Mouse (Mus musculus) intestine, postnatal 0 days (tissue): ENCODE measurements around the gene Dbndd2. TPM values are rescaled to one million over a fixed set of nuclear protein-coding genes. Genes with fewer than 3 reads are reported as not detected.

Source experiments
- ATAC-seq: fragments of 200-750 bp; cut with Nextera tagmentation; 2 replicates; pipeline ENCODE4 v1.8.0; 2017; ENCODE audit warnings: mild to moderate bottlenecking, moderate TSS enrichment, moderate library complexity
- H3K27ac ChIP-seq: fragments of 300-500 bp; sonication (generic); 2 replicates; pipeline ENCODE4 v1.5.1; 2014; ENCODE audit warnings: mild to moderate bottlenecking, low read depth, low read length, moderate library complexity
- H3K27me3 ChIP-seq: fragments of 300-500 bp; sonication (generic); replicated peaks from 2 replicates; pipeline ENCODE4 v1.6.1; 2014; ENCODE audit warnings: low read length, mixed read lengths; ENCODE audit not compliant: control insufficient read depth, insufficient read depth
- H3K36me3 ChIP-seq: fragments of 300-500 bp; sonication (generic); 2 replicates; pipeline ENCODE4 v1.6.1; 2014; ENCODE audit warnings: mild to moderate bottlenecking, moderate library complexity; ENCODE audit not compliant: control insufficient read depth, insufficient read depth
- H3K4me1 ChIP-seq: fragments of 300-500 bp; sonication (generic); replicated peaks from 2 replicates; pipeline ENCODE4 v1.6.1; 2014; ENCODE audit warnings: antibody characterized with exemption, low read length, mixed read lengths; ENCODE audit not compliant: control insufficient read depth, insufficient read depth
- H3K4me2 ChIP-seq: fragments of 300-500 bp; sonication (generic); replicated peaks from 2 replicates; pipeline ENCODE4 v1.6.1; 2014; ENCODE audit warnings: low read depth, mild to moderate bottlenecking, moderate library complexity
- H3K4me3 ChIP-seq: fragments of 300-500 bp; sonication (generic); 2 replicates; pipeline ENCODE4 v1.5.1; 2014; ENCODE audit warnings: low read depth, low read length
- H3K9ac ChIP-seq: fragments of 300-500 bp; sonication (generic); 2 replicates; pipeline ENCODE4 v1.6.1; 2014; ENCODE audit warnings: mild to moderate bottlenecking, low read depth, low read length
- H3K9me3 ChIP-seq: fragments of 300-500 bp; sonication (generic); 2 replicates; pipeline ENCODE4 v1.6.1; 2016; ENCODE audit warnings: mixed run types; ENCODE audit not compliant: control insufficient read depth
- CTCF ChIP-seq: sonication (generic); IDR thresholded peaks from 2 replicates; pipeline ENCODE4 v1.5.1; 2016; ENCODE audit warnings: low read depth, mild to moderate bottlenecking, control low read depth, antibody characterized with exemption, moderate library complexity
- WGBS: fragments of 180-500 bp; shearing (Covaris S2); extraction: QIAGEN DNeasy Blood & Tissue Kit; methylation state at CpG from one replicate; pipeline ENCODE4 v1.1.7; 2014; 5-methylcytosine and 5-hydroxymethylcytosine counted together
- polyA plus RNA-seq: library from polyadenylated mRNA; unstranded; fragments of >200 nt; fragmentation: Nextera tagmentation; extraction: Ambion mirVana; gene quantifications from 2 replicates; pipeline ENCODE4 v1.2.1, GENCODE M21; 2015

Gene Dbndd2
- polyA plus RNA-seq, 1 experiment from 2014 or later: 18.8 TPM

DNA sequence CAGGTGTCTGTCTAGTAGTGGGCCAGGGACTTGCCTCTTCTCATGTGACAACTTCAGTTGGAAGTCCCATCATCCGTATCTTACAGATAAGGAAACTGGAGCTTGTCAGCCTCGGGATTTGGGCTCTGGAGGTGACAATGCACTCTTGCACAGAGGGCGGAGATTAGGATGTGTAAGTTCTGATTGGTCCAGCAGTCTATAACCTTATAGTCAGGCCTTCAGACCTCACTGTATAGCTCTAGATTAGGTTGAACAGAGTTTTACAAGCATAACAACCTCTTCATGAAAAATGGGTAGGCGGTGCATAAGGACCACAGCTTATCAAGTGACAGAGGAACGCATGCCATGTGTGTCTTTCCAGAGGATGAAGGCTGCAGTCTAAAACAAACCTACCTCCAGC, 19.1 kb upstream of the Dbndd2 start:
- WGBS: 71% methylated on average over 5 of the region's 5 CpGs
- ATAC-seq: no peak

DNA sequence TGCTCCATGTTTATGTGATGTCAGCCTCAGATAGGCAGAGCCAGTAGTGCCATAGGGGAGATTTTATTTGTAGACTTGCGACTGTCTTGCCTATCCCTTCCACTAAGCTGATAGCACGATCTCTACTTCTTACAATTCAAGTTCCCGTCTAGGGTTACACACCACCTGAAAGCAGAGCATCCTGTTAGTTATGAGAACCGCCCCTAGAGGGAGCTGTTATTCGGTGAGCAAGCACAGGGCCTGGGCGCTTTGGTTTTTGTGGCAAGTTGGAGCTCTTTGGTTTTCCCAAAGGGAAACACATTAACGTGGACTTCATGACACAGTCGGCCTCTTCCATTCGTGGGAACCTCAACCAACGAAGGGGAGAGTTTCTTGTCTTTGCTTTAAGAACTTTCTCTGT, 15.7 kb upstream of the Dbndd2 start:
- Histone ChIP-seq H3K4me1 (no peaks in the 10 kb centered on the region), H3K4me3 (no peak overlapping the region), H3K27ac (no peak overlapping the region), H3K36me3 (peaks cover 24% of the 10 kb centered on the region), H3K4me2 (no peak overlapping the region), H3K27me3 (no peaks in the 10 kb centered on the region), H3K9me3 (no peaks in the 10 kb centered on the region), H3K9ac (no peak overlapping the region)
- 28% methylated on average over 10 of the region's 10 CpGs for WGBS
- peak; percentile 83 for TF ChIP-seq CTCF
- 0 out of 2 replicates have a peak, but pooled peaks have one; percentile 28 for ATAC-seq

More for the DNA sequence above, 19.1 kb upstream of the Dbndd2 start:
- 0 out of 2 replicates have a peak, but pooled peaks cover 3% of the 10 kb centered on the region for H3K4me1 ChIP-seq
- H3K4me2 ChIP-seq: no peak overlapping the region
- H3K4me3 ChIP-seq: no peak overlapping the region
- TF ChIP-seq CTCF: no peak
- H3K27ac ChIP-seq: no peak overlapping the region
- no peaks in the 10 kb centered on the region for H3K27me3 ChIP-seq
- H3K9ac ChIP-seq: no peak overlapping the region
- no peaks in the 10 kb centered on the region for H3K9me3 ChIP-seq
- peaks cover 40% of the 10 kb centered on the region for H3K36me3 ChIP-seq

DNA sequence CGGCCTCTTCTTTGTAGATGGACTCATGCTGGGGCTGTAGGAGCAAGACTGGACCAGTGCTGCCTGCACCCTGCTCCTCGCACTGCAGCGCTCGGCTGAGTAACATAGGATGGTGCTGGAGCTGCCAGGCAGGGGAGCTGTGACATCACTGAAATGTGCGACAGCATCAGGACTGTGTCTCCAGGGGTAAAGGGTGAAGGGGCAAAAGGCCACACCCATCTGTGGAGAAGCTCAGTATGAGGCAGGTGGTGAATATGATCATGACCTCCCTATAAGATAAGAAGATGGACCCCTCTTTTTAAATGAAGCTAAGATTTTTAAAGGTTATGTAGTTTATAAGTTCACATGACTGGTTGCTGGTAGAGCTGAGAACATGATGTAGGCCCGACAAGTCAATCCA, 12.3 kb upstream of the Dbndd2 start, which contains the start of gene Trp53tg5:
Gene Trp53tg5 (minus strand): TSS at position 101 of the 400 bp plus-strand sequence.
- Histone ChIP-seq H3K4me1 (no peaks in the 10 kb centered on the region), H3K9me3 (no peaks in the 10 kb centered on the region), H3K27ac (no peak within 1 kb of the TSS), H3K4me2 (no peak within 1 kb of the TSS), H3K4me3 (no peak within 1 kb of the TSS), H3K9ac (no peak within 1 kb of the TSS), H3K27me3 (no peaks in the 10 kb centered on the region), H3K36me3 (peaks cover 24% of the 10 kb centered on the region)
- 82% methylated on average over 6 of the region's 6 CpGs for WGBS
- no peak for TF ChIP-seq CTCF
- no peak for ATAC-seq

DNA sequence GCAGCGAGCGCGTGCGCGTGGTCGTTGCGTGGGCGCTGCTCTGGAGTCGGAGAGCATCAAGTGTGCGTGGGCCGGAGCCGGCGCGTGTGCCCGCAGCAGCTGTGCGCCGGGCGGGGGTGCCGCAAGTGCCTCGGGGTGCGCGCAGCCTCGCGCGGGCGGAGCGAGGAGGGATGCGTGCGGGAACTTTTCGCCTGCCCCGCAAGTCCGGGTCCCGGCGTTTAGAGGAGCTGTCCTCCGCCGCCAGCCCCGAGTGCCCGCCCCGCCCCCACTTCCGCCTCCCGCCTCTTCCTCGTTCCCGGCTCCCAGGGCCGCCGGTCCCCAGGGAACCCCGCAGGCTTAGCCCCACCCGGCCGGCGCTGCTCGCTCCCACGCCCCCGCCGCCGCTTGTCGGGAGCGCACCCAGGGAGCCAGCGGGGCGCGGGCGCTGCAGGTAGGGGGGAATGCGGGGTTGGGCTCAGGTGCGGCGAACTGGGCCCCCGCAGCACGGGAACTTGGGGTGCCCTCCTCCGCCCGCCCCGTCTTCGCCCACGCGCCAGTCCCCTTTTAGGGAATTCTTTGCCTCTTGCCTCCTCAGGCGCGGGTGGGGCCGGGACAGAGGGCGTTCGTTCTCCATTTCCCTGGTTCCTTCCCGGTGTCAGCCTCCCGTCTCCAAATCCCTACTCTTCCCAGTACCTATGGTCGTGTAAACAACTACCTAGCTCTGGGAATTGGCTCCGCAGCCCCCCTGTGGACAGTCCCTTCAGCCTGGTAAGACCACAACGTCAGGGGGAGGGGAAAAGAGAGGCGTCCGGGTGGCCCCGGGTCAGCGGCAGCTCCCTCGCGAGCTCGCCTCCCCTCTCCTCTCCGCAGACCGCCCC, 580 bp downstream of the Dbndd2 start:
- WGBS: under 1% methylated on average over 79 of the region's 90 CpGs
- Histone ChIP-seq H3K27me3 (no peaks in the 10 kb centered on the region), H3K4me2 (peak overlapping the region; percentile 98), H3K9ac (peak overlapping the region; percentile 80), H3K9me3 (no peaks in the 10 kb centered on the region), H3K36me3 (peaks cover 18% of the 10 kb centered on the region; the same call in 1 of the 2 replicates), H3K27ac (peak overlapping the region; percentile 15), H3K4me1 (no peaks in the 10 kb centered on the region), H3K4me3 (peak overlapping the region; percentile 84)
- peak; percentile 75 for ATAC-seq
- 0 out of 2 replicates have a peak, but pooled peaks have one; percentile 1 for TF ChIP-seq CTCF

DNA sequence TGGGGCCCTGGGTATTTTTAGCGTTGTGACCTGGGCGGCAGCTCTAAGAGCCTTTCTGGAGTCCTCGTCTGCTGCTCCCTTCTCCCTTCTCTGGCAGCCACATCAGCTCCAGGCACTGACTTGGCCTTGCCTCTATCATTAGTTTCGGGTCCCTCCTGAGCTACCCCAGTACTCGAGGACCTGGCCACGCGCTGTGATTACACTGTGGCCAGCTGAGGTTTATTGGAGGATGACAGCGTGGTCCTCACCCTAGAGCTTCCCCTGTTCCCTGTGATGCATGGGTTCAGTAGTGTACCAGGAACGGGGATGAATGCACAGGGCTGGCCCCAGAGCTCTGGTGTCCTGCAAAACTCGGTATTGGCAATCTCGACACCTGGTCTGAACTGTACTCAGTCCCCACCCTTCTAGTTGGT, 1.2 kb downstream of the Dbndd2 start:
- 0 out of 2 replicates have a peak, but pooled peaks have one; percentile 9 for ATAC-seq
- no peak for TF ChIP-seq CTCF

DNA sequence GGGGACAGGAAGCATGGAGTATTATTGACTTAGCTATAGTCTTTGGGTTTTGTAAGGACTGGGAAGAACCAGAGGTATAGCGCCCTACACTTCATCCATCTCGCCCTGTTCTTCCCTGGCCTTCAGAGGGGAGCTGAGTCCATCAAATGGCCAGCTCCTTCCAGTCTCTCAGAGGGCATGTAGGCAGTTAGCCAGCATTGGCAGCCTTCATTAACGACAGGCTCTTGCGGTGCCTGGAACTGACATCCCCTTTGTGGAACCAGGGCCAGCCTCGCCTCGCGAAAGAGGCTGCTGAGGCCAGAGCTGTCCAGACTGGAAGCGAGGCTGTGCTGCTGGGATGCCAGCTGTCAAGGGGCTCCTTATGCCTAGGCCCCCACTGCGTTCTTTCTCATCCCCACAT, 1.9 kb downstream of the Dbndd2 start:
- 0 out of 2 replicates have a peak overlapping the region, but pooled peaks have one; percentile 80 for H3K9ac ChIP-seq
- no peak overlapping the region for H3K27ac ChIP-seq
- no peaks in the 10 kb centered on the region for H3K27me3 ChIP-seq
- H3K4me1 ChIP-seq: no peaks in the 10 kb centered on the region
- TF ChIP-seq CTCF: no peak
- H3K4me2 ChIP-seq: no peak overlapping the region
- 80% methylated on average over 9 of the region's 9 CpGs for WGBS
- ATAC-seq: no peak
- no peaks in the 10 kb centered on the region for H3K9me3 ChIP-seq
- no peak overlapping the region for H3K4me3 ChIP-seq
- peaks cover 18% of the 10 kb centered on the region; the same call in 1 of the 2 replicates for H3K36me3 ChIP-seq

More for the DNA sequence above, 1.2 kb downstream of the Dbndd2 start:
- Histone ChIP-seq H3K4me3 (peak overlapping the region; percentile 84), H3K4me2 (peak overlapping the region; percentile 98), H3K27ac (no peak overlapping the region), H3K4me1 (no peaks in the 10 kb centered on the region), H3K9ac (peak overlapping the region; percentile 80), H3K36me3 (peaks cover 18% of the 10 kb centered on the region; the same call in 1 of the 2 replicates), H3K27me3 (no peaks in the 10 kb centered on the region), H3K9me3 (no peaks in the 10 kb centered on the region)
- 8% methylated on average over 11 of the region's 11 CpGs for WGBS
